Mouse (Mus musculus) granulocyte monocyte progenitor cell, adult 5-6 weeks (primary cell): ENCODE data around the gene Acsm2. TPM values are rescaled to one million over a fixed set of nuclear protein-coding genes. Genes with fewer than 3 reads are reported as not detected.

Experiments
- total RNA-seq, 2 experiments: library from RNA; stranded (forward) in 1 of 2; stranded (reverse) in 1 of 2; fragments of 200-712, 200-1000 nt in 1 of 2; fragments of >200 nt in 1 of 2; fragmentation: Nextera tagmentation in 1 of 2; gene quantifications; 2 replicates each; pipeline ENCODE4 v1.2.3; 2014 to 2017

Gene Acsm2
- total RNA-seq, 2 experiments from 2014 or later = not detected

Other genes with a start within 250 kb of the Acsm2 start
- not detected in 2 replicates for gene Gp2, start 95.1 kb upstream of the Acsm2 start, total RNA-seq (2014; fragmentation: Nextera tagmentation)
- not detected in 2 replicates for gene Gp2, start 95.1 kb upstream of the Acsm2 start, total RNA-seq (2017)
- gene Umod, start 75.1 kb upstream of the Acsm2 start, total RNA-seq (2014; fragmentation: Nextera tagmentation) = not detected in 2 replicates
- gene Umod, start 75.1 kb upstream of the Acsm2 start, total RNA-seq (2017) = not detected in 2 replicates
- gene Acsm5, start 34.9 kb upstream of the Acsm2 start, total RNA-seq (2014; fragmentation: Nextera tagmentation) = not detected in 2 replicates
- not detected in 2 replicates for gene Acsm5, start 34.9 kb upstream of the Acsm2 start, total RNA-seq (2017)
- gene Pdilt, start 30.9 kb upstream of the Acsm2 start, total RNA-seq (2014; fragmentation: Nextera tagmentation) = not detected in 2 replicates
- gene Pdilt, start 30.9 kb upstream of the Acsm2 start, total RNA-seq (2017) = not detected in 2 replicates
- gene Acsm1, start 52.7 kb downstream of the Acsm2 start, total RNA-seq (2014; fragmentation: Nextera tagmentation) = not detected in 2 replicates
- gene Acsm1, start 52.7 kb downstream of the Acsm2 start, total RNA-seq (2017) = not detected in 2 replicates
- not detected in 2 replicates for gene Acsm4, start 135.7 kb downstream of the Acsm2 start, total RNA-seq (2014; fragmentation: Nextera tagmentation)
- gene Acsm4, start 135.7 kb downstream of the Acsm2 start, total RNA-seq (2017) = not detected in 2 replicates
- gene Thumpd1, start 166.5 kb downstream of the Acsm2 start, total RNA-seq (2014; fragmentation: Nextera tagmentation) = 35.8 and 47.8 TPM in 2 replicates
- 102 and 109 TPM in 2 replicates for gene Thumpd1, start 166.5 kb downstream of the Acsm2 start, total RNA-seq (2017)
- gene Acsm3, start 206.6 kb downstream of the Acsm2 start, total RNA-seq (2014; fragmentation: Nextera tagmentation) = not detected in 2 replicates
- gene Acsm3, start 206.6 kb downstream of the Acsm2 start, total RNA-seq (2017) = 0.13 TPM in 1 of 2 replicates, not detected in the other
- 7.8 and 20.6 TPM in 2 replicates for gene Rexo5, start 239.7 kb downstream of the Acsm2 start, total RNA-seq (2014; fragmentation: Nextera tagmentation)
- 33.2 and 52.4 TPM in 2 replicates for gene Rexo5, start 239.7 kb downstream of the Acsm2 start, total RNA-seq (2017)
- 7.7 and 12.2 TPM in 2 replicates for gene Eri2, start 239.7 kb downstream of the Acsm2 start, total RNA-seq (2014; fragmentation: Nextera tagmentation)
- gene Eri2, start 239.7 kb downstream of the Acsm2 start, total RNA-seq (2017) = 15.0 and 16.5 TPM in 2 replicates